Mouse (Mus musculus): ENCODE results near the gene Hivep3.

DNA sequence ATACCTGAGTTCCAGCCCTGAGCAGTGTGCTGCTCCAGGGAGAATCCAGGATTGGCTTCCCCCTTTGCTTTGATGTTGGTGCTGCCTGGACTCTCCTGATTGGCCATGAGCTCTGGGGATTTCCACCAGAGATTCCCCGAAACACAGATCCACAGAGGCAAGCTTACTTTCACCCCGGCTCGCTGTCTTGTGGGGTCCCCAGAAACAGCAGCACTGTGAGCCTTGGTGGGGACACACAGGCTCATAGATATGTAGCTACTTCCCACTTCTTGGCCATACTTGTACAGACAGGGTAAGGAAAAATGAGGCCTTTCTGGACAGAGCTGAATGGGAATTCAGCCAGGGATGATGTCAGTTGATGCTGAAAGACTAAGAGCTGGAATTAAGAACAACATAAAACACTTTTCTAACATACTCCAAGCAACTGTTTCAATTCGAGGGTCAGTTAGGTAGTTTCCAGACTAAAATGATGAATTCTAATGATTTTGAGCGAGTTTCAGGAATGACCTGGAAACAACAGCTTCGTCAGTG, 17.2 kb downstream of the Hivep3 start:
- TF ChIP-seq POLR2A (IDR thresholded peaks at IDR 0.05; ENCODE audit: insufficient read length, low read depth) (no peak), REST (IDR thresholded peaks at IDR 0.05; ENCODE audit: insufficient read depth, insufficient read length) (no peak), POLR2AphosphoS2 (IDR thresholded peaks at IDR 0.05; ENCODE audit: insufficient read length, low read depth) (no peak), TCF12 (IDR thresholded peaks at IDR 0.05; ENCODE audit: insufficient read depth, poor library complexity, severe bottlenecking) (no peak), MYOG (IDR thresholded peaks at IDR 0.05; ENCODE audit: control insufficient read depth in 1 of 3, insufficient read depth in 1 of 3, insufficient read length in 2 of 3, low read depth in 2 of 3) (no peak), TCF3 (IDR thresholded peaks at IDR 0.05; ENCODE audit: insufficient read length, low read depth) (no peak), E2F4 (IDR thresholded peaks at IDR 0.05; ENCODE audit: insufficient read depth) (no peak), MAX (IDR thresholded peaks at IDR 0.05; ENCODE audit: low read depth) (no peak), MYOD1 (IDR thresholded peaks at IDR 0.05; ENCODE audit: control insufficient read depth in 1 of 3, insufficient read length in 2 of 3, low read depth in 2 of 3) (no peak), USF1 (IDR thresholded peaks at IDR 0.05; ENCODE audit: low read depth) (no peak), CEBPB (IDR thresholded peaks at IDR 0.05; ENCODE audit: insufficient read depth, poor library complexity, severe bottlenecking) (no peak), SRF (IDR thresholded peaks at IDR 0.05; ENCODE audit: control insufficient read depth, insufficient read length, low read depth) (no peak)

Data from myocyte (in vitro differentiated cells).